Mouse (Mus musculus) olfactory bulb, adult 2 months (tissue): ENCODE measurements around the gene Clk2.

Experiments used
- CTCF ChIP-seq: fragments of 200-500 bp; IDR thresholded peaks from 2 replicates; pipeline ENCODE4 v1.5.1; 2012; ENCODE audit warnings: low read depth, mild to moderate bottlenecking, low read length, moderate library complexity; ENCODE audit not compliant: insufficient read depth
- POLR2A ChIP-seq: fragments of 200-500 bp; IDR thresholded peaks from 2 replicates; pipeline ENCODE4 v1.6.1; 2012; ENCODE audit warnings: mild to moderate bottlenecking, low read depth, low read length, moderate library complexity; ENCODE audit not compliant: insufficient read depth

DNA sequence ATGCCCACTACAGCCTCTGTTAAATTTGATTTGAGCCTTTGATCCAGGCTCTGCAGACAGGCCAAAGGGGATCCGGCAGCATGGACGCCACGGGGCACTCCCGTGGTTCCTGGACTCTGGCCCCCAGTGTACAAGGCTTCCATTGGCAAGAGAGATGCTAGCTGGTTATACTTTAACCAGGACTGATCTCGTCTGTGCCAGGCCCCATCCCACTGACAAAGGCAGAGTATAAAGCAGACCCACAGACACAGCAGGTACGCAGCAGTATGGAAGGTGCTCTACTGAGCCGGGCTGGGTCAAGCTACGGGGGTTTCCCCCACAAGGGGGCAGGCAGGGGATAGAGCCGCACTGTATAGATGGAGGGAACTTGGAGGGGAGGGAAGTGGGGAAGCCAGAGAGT, 28.2 kb upstream of the Clk2 start:
- TF ChIP-seq CTCF = no peak
- no peak for TF ChIP-seq POLR2A
